Comparison of ENCODE assay signal across 22 mouse cellular contexts in the genomic region with DNA sequence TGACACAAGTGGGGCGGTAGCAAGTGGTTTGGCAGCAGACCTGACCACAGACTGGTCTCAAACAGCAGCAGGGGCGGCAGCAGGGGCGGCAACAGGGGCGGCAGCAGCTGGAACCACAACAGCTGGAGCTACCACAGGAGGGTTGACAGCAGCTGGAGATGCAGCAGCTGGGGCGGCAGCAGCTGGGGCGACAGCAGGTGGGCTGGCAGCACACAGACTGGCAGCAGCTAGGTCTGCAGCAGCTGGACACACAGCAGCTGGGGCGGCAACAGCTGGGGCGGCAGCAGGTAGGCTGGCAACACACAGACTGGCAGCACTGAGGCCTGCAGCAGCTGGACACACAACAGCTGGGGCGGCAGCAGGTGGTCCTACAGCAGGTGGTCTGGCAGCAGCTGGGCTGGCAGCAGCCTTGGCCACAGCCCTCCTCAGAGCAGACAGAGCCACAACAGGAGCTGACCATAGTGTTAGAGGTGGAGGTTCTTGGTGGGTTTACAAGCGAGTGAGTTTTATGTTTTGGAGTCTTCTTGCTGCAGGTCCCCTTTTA. TPM values are rescaled to one million over a fixed set of nuclear protein-coding genes. Genes with fewer than 3 reads are reported as not detected.
"Had no signal": no experiment of that assay in that cellular context is flagged by ENCODE, and none has a peak within 500 bp of the region (broad histone marks: within the 10 kb centered on the region; RNA-seq: fewer than 3 reads in every experiment).

A gene (minus strand): TSS at position 494 of the 544 bp plus-strand sequence.

RNA-seq across cellular contexts. Expression of the gene that starts here (rescaled TPM):
- polyA plus RNA-seq: gonadal fat pad, adult 2 months; heart, adult 2 months; heart, embryonic 11.5 days; heart, embryonic 13.5 days; heart, embryonic 15.5 days; heart, postnatal 0 days; hindbrain, embryonic 11.5 days; hindbrain, embryonic 13.5 days; hindbrain, embryonic 15.5 days; hindbrain, postnatal 0 days; intestine, embryonic 14.5 days; intestine, embryonic 16.5 days; kidney, adult 2 months; kidney, embryonic 15.5 days; kidney, postnatal 0 days; large intestine, adult 2 months; limb, embryonic 11.5 days; limb, embryonic 13.5 days; limb, embryonic 15.5 days; liver, adult 2 months; liver, embryonic 12.5 days; liver, embryonic 14.5 days had no signal
